Mouse (Mus musculus) thymus, postnatal 10 days (tissue): Measurements from ENCODE around the gene Nde1.

Experiments used
- DNase-seq, 2 experiments: peaks; one replicate each; pipeline ENCODE4 v3.0.0; 2021; ENCODE audit warnings: low spot score in 2 of 2

The Nde1 gene

GRCm38 (mm10) chr16:14160941-14161340 lies 2.1 kb upstream of the Nde1 start:
- DNase-seq: no peak

GRCm38 (mm10) chr16:14163731-14164130 lies 656 bp downstream of the Nde1 start:
- no peak for DNase-seq

GRCm38 (mm10) chr16:14166490-14166889 lies 3.4 kb downstream of the Nde1 start:
- DNase-seq: no peak

- no peak for DNase-seq
These were observed 6.6 kb downstream of the Nde1 start for GRCm38 (mm10) chr16:14169706-14170105.

GRCm38 (mm10) chr16:14178041-14178440 lies 15.0 kb downstream of the Nde1 start:
- no peak for DNase-seq

GRCm38 (mm10) chr16:14180163-14180733 lies 17.2 kb downstream of the Nde1 start:
- DNase-seq: no peak

- no peak for DNase-seq
These were observed 19.3 kb downstream of the Nde1 start for GRCm38 (mm10) chr16:14182360-14182759.

- DNase-seq: no peak
These were observed 20.8 kb downstream of the Nde1 start for GRCm38 (mm10) chr16:14183856-14184255.

- DNase-seq: no peak
These were observed 22.4 kb downstream of the Nde1 start for GRCm38 (mm10) chr16:14185516-14185915.

- no peak for DNase-seq
These were observed 31.3 kb downstream of the Nde1 start for GRCm38 (mm10) chr16:14194164-14194950.

- DNase-seq: peak in 1 of 2 experiments; percentile 44
These were observed 32.4 kb downstream of the Nde1 start for GRCm38 (mm10) chr16:14195427-14195826.

- no peak for DNase-seq
These were observed 35.7 kb downstream of the Nde1 start for GRCm38 (mm10) chr16:14198798-14199197.

- DNase-seq: no peak
These were observed 52.1 kb downstream of the Nde1 start for GRCm38 (mm10) chr16:14215156-14215555.

- DNase-seq: peak; percentile 30 to 72
These were observed 74.1 kb downstream of the Nde1 start for GRCm38 (mm10) chr16:14237100-14237723.

GRCm38 (mm10) chr16:14242059-14242458 lies 79.0 kb downstream of the Nde1 start:
- no peak for DNase-seq
